7 mouse cellular contexts compared by ENCODE assay signal in the genomic region with DNA sequence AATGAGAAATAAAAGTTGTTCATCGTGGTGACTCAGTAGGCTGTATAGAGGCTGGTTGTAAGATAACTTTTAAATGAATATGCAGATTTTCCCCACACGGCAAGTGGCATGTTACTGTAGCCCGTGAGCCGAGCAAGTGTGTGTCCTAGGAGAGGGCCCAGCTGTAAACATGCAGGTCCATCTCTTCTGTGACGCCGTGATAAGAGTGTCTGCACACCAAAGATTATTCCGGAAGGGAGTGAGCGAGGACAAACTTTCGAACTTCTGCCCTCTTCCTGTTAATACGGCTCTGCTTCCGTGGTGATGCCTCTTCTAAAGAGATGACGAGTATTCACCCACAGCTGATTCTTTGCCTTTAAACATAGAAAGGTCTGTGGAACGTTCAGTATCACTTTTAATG. TPM values are rescaled to one million over a fixed set of nuclear protein-coding genes. Genes with fewer than 3 reads are reported as not detected.
DNase-seq lines count a peak whose midpoint lies in the region.

No protein-coding gene starts in this region.

- no peak overlapping the region for H3K27ac ChIP-seq in hindbrain, embryonic 10.5 days

- H3K36me3 ChIP-seq in hindbrain, embryonic 10.5 days = no peaks in the 10 kb centered on the region

- no peaks in the 10 kb centered on the region for H3K27me3 ChIP-seq in hindbrain, embryonic 10.5 days (ENCODE audit: insufficient read depth, poor library complexity, severe bottlenecking)

- H3K9me3 ChIP-seq in hindbrain, embryonic 10.5 days = no peaks in the 10 kb centered on the region

- DNase-seq in spleen, adult 12 weeks (ENCODE audit: low spot score) = peak; percentile 83
- no peak for DNase-seq in spleen, adult 18-20 months
- DNase-seq in hindbrain, embryonic 10.5 days (ENCODE audit: low spot score) = no peak
- DNase-seq in lung, postnatal 25 days (ENCODE audit: low spot score) = peak; percentile 8
- no peak for DNase-seq in thymus, postnatal 4 days
- DNase-seq in urinary bladder, postnatal 25 days (ENCODE audit: low spot score) = no peak
- DNase-seq in layer of hippocampus, postnatal 10 days (ENCODE audit: low spot score in 2 of 2) = no peak

- H3K4me1 ChIP-seq in hindbrain, embryonic 10.5 days (replicated peaks) = peaks cover 10% of the 10 kb centered on the region

- H3K4me3 ChIP-seq in hindbrain, embryonic 10.5 days = peak overlapping the region; percentile 93

- 88% methylated on average over 13 of the region's 13 CpGs for WGBS in hindbrain, embryonic 10.5 days

RNA-seq across cellular contexts. Expression of gene Eif2ak1, which starts 1.4 kb away (rescaled TPM):
- polyA plus RNA-seq in hindbrain, embryonic 10.5 days (2016; fragmentation: Nextera tagmentation; extraction: Ambion mirVana) = 45.0 and 48.4 TPM in 2 replicates
- total RNA-seq in layer of hippocampus, postnatal 10 days (2021) = 10 to 100 TPM; 39.5 to 40.7 TPM

Comparison
In these comparisons a context has a peak if more than half of its experiments do, and no peak if none do; other contexts are left out.
1. DNase-seq: peak in spleen, adult 12 weeks (single experiment) and lung, postnatal 25 days (single experiment); none in spleen, adult 18-20 months (0 of 2), hindbrain, embryonic 10.5 days (single experiment), thymus, postnatal 4 days (single experiment), urinary bladder, postnatal 25 days (single experiment) and layer of hippocampus, postnatal 10 days (0 of 2).